Mouse (Mus musculus) heart, adult 2 months (tissue): ENCODE data around the gene Zfp346.

Experiments used
- CTCF ChIP-seq: fragments of 200-600 bp; IDR thresholded peaks from 2 replicates; pipeline ENCODE4 v1.8.1; 2022; ENCODE audit warnings: antibody characterized with exemption, mild to moderate bottlenecking, moderate library complexity
- EP300 ChIP-seq: fragments of 200-500 bp; IDR thresholded peaks from 2 replicates; pipeline ENCODE4 v1.6.1; 2011; ENCODE audit warnings: low read depth, low read length, control low read depth; ENCODE audit not compliant: insufficient read depth
- POLR2A ChIP-seq: fragments of 200-500 bp; IDR thresholded peaks from 2 replicates; pipeline ENCODE4 v1.6.1; 2011; ENCODE audit warnings: mild to moderate bottlenecking, low read depth, low read length, control low read depth; ENCODE audit not compliant: insufficient read depth

DNA sequence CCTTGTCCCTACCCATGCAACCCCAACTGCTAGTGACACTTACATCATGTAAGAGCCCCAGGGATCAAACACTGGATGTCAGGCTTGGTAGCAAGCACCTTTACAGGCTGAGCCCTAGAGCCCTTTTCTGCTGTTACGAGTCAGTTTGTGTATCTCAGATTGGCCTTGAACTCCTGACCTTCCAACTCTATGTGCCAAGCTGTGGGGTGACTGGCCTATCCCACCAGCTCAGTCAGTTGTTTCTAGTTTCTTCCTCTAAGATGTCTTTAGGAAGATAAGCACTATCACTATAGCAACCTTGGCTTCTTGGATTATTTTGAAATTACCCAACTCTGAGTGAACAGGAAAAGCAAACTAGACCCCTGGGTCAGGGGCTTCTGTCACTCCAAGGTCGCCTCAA is 1.8 kb upstream of the Zfp346 start:
- TF ChIP-seq POLR2A (no peak), CTCF (no peak), EP300 (no peak)
